Mouse (Mus musculus) CD4-positive, CD25-positive, alpha-beta regulatory T cell, adult 9 weeks (primary cell): ENCODE measurements around the gene Hilpda. TPM values are rescaled to one million over a fixed set of nuclear protein-coding genes. Genes with fewer than 3 reads are reported as not detected.

Source experiments
- polyA plus RNA-seq: library from polyadenylated mRNA; unstranded; fragments of 100-300 nt; shearing (Covaris generic); gene quantifications from one replicate; pipeline ENCODE4 v1.2.1, GENCODE M21; 2017

Gene Hilpda
- 43.6 TPM for polyA plus RNA-seq

DNA sequence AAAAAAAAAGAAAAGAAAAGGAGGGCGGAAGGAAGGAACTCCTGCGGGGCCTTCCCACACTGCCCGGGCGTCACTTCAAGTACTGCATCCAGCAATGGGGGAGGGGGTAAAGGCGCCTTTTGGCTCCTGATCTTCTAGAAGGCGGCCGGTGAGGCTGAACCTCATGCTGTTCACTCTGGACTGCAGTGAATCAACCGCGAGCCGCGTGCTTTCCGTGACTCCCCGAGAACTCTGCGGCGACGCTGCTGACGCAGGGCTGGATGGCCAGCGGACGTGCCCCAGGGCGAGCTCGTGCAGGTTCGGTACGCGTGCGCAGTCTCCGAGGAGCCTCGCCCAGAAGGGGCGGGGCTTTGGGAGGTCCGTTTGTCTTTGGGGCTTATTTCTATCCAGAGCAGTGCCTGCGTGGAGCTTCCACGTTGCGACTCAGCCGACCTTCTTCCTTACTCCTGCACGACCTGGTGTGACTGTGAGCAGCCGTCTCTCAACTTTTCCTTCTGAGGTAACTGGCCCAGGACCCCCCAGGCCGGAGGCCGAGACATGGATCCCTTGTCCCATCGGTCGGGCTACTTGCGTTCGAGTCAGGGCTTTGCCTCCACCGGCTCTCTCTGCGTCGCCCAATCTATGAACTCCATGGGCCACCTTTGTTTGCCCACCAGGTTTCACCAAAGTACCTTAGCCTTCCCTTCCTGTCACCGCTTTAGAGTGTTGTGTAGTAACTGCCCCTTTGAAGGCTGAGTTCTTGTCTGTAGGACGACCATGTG, at the start of gene Hilpda:
TSS of gene Hilpda (plus strand) at position 177 of the 761 bp plus-strand sequence.

DNA sequence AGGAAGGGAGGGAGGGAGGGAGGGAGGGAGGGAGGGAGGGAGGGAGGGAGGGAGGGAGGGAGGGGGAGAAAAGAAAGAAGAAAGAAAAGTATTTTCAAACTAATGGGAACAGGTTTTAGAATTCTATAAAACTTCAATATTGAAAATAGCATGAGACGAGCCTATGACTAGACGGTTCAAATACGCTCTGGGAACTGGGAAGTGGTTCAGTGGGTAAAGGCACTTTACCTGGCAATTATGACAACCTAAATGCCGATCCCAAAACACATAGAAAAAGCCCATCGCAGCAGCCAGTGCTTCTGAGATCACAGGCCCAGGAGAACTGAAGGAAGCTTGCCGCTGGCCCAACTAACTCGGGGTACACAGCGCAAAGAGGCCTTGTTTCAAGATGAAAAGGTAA, 7.0 kb downstream of the Hilpda start, which contains the start of gene Fam71f2:
TSS of gene Fam71f2 (plus strand) at position 301 of the 400 bp plus-strand sequence.

DNA sequence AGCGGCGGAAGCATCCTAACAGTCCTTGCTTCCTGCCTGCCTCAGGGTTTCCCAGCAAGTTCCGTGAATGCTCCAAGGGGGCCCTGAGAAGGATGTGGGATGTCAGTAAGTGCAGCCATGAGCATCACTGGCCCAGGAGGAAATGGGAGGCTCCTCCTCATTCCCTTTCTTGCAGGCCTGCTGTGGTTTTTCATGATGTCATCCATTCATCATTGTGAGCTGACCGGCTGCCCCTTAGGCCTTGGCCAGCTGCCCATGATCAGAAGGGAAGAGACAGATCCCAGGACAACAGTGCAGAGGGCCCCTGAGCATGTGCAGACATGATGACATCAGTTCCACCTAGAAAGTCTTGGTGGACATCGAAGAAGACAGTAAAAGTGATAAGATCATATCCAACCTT, 46.6 kb downstream of the Hilpda start, which contains the start of gene Fam71f1:
TSS of gene Fam71f1 (plus strand) at position 262 of the 400 bp plus-strand sequence.

Other genes starting within 250 kb of the Hilpda start
- not detected for gene Lep, start 212.3 kb upstream of the Hilpda start, polyA plus RNA-seq
- 69.8 TPM for gene Rbm28, start 107.5 kb upstream of the Hilpda start, polyA plus RNA-seq
- gene Prrt4, start 92.9 kb upstream of the Hilpda start, polyA plus RNA-seq = not detected
- 53.9 TPM for gene Impdh1, start 56.1 kb upstream of the Hilpda start, polyA plus RNA-seq
- 0.74 TPM for gene Fam71f2, start 7.1 kb downstream of the Hilpda start, polyA plus RNA-seq
- gene Fam71f1, start 46.7 kb downstream of the Hilpda start, polyA plus RNA-seq = not detected
- 121 TPM for gene Calu, start 75.6 kb downstream of the Hilpda start, polyA plus RNA-seq
- gene Opn1sw, start 116.0 kb downstream of the Hilpda start, polyA plus RNA-seq = 0.27 TPM
- 0.07 TPM for gene Ccdc136, start 123.8 kb downstream of the Hilpda start, polyA plus RNA-seq
- gene Flnc, start 160.8 kb downstream of the Hilpda start, polyA plus RNA-seq = not detected
- 405 TPM for gene Atp6v1f, start 195.2 kb downstream of the Hilpda start, polyA plus RNA-seq
- gene Atp6v1fnb, start 198.9 kb downstream of the Hilpda start, polyA plus RNA-seq = not detected
- gene Kcp, start 235.5 kb downstream of the Hilpda start, polyA plus RNA-seq = not detected